Mouse (Mus musculus): Measurements from ENCODE around the gene Zc3h18. TPM values are rescaled to one million over a fixed set of nuclear protein-coding genes. Genes with fewer than 3 reads are reported as not detected.

Zc3h18 gene
- polyA plus RNA-seq, 1 experiment from 2014 or later: 20.2 TPM

GRCm38 (mm10) chr8:122338852-122339251 lies 37.6 kb upstream of the Zc3h18 start:
- peaks cover 9% of the 10 kb centered on the region for H3K36me3 ChIP-seq (ENCODE audit: insufficient read depth, low read length)
- DNase-seq (ENCODE audit: low spot score) (no peak), ATAC-seq (no peak)
- H3K9ac ChIP-seq (replicated peaks; ENCODE audit: low read depth): no peak overlapping the region
- peaks cover 8% of the 10 kb centered on the region; the same call in 1 of the 2 replicates for H3K4me1 ChIP-seq (ENCODE audit: insufficient read depth, low read depth, low read length)
- TF ChIP-seq CTCF (IDR thresholded peaks at IDR 0.05) (peak; percentile 41), EP300 (IDR thresholded peaks at IDR 0.05) (no peak)
- 69% methylated on average over 6 of the region's 6 CpGs for WGBS
- H3K9me3 ChIP-seq (ENCODE audit: low read length): no peaks in the 10 kb centered on the region
- no peak overlapping the region for H3K27ac ChIP-seq (ENCODE audit: low read length)
- H3K27me3 ChIP-seq (replicated peaks; ENCODE audit: insufficient read depth, low read length): 0 out of 2 replicates have a peak, but pooled peaks cover 6% of the 10 kb centered on the region
- no peak overlapping the region for H3K4me3 ChIP-seq (ENCODE audit: low read depth, low read length)
- H3K4me2 ChIP-seq (replicated peaks; ENCODE audit: low read depth, low read length): no peak overlapping the region

- 0 out of 2 replicates have a peak, but pooled peaks cover 6% of the 10 kb centered on the region for H3K27me3 ChIP-seq (replicated peaks; ENCODE audit: insufficient read depth, low read length)
- ATAC-seq: no peak
- H3K4me1 ChIP-seq (ENCODE audit: insufficient read depth, low read depth, low read length): peaks cover 8% of the 10 kb centered on the region; the same call in 1 of the 2 replicates
- H3K27ac ChIP-seq (ENCODE audit: low read length): no peak overlapping the region
- no peak for TF ChIP-seq EP300 (IDR thresholded peaks at IDR 0.05)
- TF ChIP-seq CTCF (IDR thresholded peaks at IDR 0.05): no peak
- H3K9me3 ChIP-seq (ENCODE audit: low read length): no peaks in the 10 kb centered on the region
- H3K36me3 ChIP-seq (ENCODE audit: insufficient read depth, low read length): no peaks in the 10 kb centered on the region
- H3K4me2 ChIP-seq (replicated peaks; ENCODE audit: low read depth, low read length): no peak overlapping the region
- H3K9ac ChIP-seq (replicated peaks; ENCODE audit: low read depth): no peak overlapping the region
- DNase-seq (ENCODE audit: low spot score): no peak
- WGBS: 84% methylated on average over 3 of the region's 3 CpGs
- no peak overlapping the region for H3K4me3 ChIP-seq (ENCODE audit: low read depth, low read length)
Measured at GRCm38 (mm10) chr8:122340761-122341160, 35.6 kb upstream of the Zc3h18 start.

- H3K4me1 ChIP-seq (ENCODE audit: insufficient read depth, low read depth, low read length): peaks cover 8% of the 10 kb centered on the region; the same call in 1 of the 2 replicates
- H3K4me3 ChIP-seq (ENCODE audit: low read depth, low read length): no peak overlapping the region
- DNase-seq (ENCODE audit: low spot score): no peak
- H3K27me3 ChIP-seq (replicated peaks; ENCODE audit: insufficient read depth, low read length): 0 out of 2 replicates have a peak, but pooled peaks cover 1% of the 10 kb centered on the region
- no peak overlapping the region for H3K27ac ChIP-seq (ENCODE audit: low read length)
- 76% methylated on average over 6 of the region's 6 CpGs for WGBS
- no peak for ATAC-seq
- TF ChIP-seq CTCF (IDR thresholded peaks at IDR 0.05) (no peak), EP300 (IDR thresholded peaks at IDR 0.05) (no peak)
- no peaks in the 10 kb centered on the region for H3K9me3 ChIP-seq (ENCODE audit: low read length)
- no peak overlapping the region for H3K9ac ChIP-seq (replicated peaks; ENCODE audit: low read depth)
- no peak overlapping the region for H3K4me2 ChIP-seq (replicated peaks; ENCODE audit: low read depth, low read length)
- no peaks in the 10 kb centered on the region for H3K36me3 ChIP-seq (ENCODE audit: insufficient read depth, low read length)
Measured at GRCm38 (mm10) chr8:122341790-122342189, 34.6 kb upstream of the Zc3h18 start.

GRCm38 (mm10) chr8:122342362-122342761 lies 34.0 kb upstream of the Zc3h18 start:
- Histone ChIP-seq H3K9ac (replicated peaks; ENCODE audit: low read depth) (no peak overlapping the region), H3K4me3 (ENCODE audit: low read depth, low read length) (no peak overlapping the region), H3K9me3 (ENCODE audit: low read length) (no peaks in the 10 kb centered on the region), H3K36me3 (ENCODE audit: insufficient read depth, low read length) (no peaks in the 10 kb centered on the region), H3K27me3 (replicated peaks; ENCODE audit: insufficient read depth, low read length) (no peaks in the 10 kb centered on the region), H3K27ac (ENCODE audit: low read length) (no peak overlapping the region), H3K4me1 (ENCODE audit: insufficient read depth, low read depth, low read length) (peaks cover 8% of the 10 kb centered on the region; the same call in 1 of the 2 replicates), H3K4me2 (replicated peaks; ENCODE audit: low read depth, low read length) (no peak overlapping the region)
- 23% methylated on average over 5 of the region's 5 CpGs for WGBS
- DNase-seq (ENCODE audit: low spot score): no peak
- TF ChIP-seq CTCF (IDR thresholded peaks at IDR 0.05) (no peak), EP300 (IDR thresholded peaks at IDR 0.05) (no peak)
- no peak for ATAC-seq

- 3% methylated on average over 9 of the region's 9 CpGs for WGBS
- Histone ChIP-seq H3K27ac (ENCODE audit: low read length) (no peak overlapping the region), H3K27me3 (replicated peaks; ENCODE audit: insufficient read depth, low read length) (no peaks in the 10 kb centered on the region), H3K4me2 (replicated peaks; ENCODE audit: low read depth, low read length) (no peak overlapping the region), H3K9me3 (ENCODE audit: low read length) (no peaks in the 10 kb centered on the region), H3K9ac (replicated peaks; ENCODE audit: low read depth) (no peak overlapping the region), H3K4me3 (ENCODE audit: low read depth, low read length) (no peak overlapping the region), H3K4me1 (ENCODE audit: insufficient read depth, low read depth, low read length) (peaks cover 8% of the 10 kb centered on the region; the same call in 1 of the 2 replicates), H3K36me3 (ENCODE audit: insufficient read depth, low read length) (no peaks in the 10 kb centered on the region)
- TF ChIP-seq EP300 (IDR thresholded peaks at IDR 0.05) (no peak), CTCF (IDR thresholded peaks at IDR 0.05) (no peak; the same call in 1 of the 2 replicates)
- ATAC-seq: peak; percentile 72
- DNase-seq (ENCODE audit: low spot score): peak; percentile 56
Measured at GRCm38 (mm10) chr8:122342806-122343209, 33.6 kb upstream of the Zc3h18 start.

GRCm38 (mm10) chr8:122343341-122343740 lies 33.1 kb upstream of the Zc3h18 start:
- Histone ChIP-seq H3K9me3 (ENCODE audit: low read length) (no peaks in the 10 kb centered on the region), H3K4me3 (ENCODE audit: low read depth, low read length) (no peak overlapping the region), H3K4me2 (replicated peaks; ENCODE audit: low read depth, low read length) (peak overlapping the region; percentile 40), H3K4me1 (ENCODE audit: insufficient read depth, low read depth, low read length) (peaks cover 8% of the 10 kb centered on the region; the same call in 1 of the 2 replicates), H3K9ac (replicated peaks; ENCODE audit: low read depth) (no peak overlapping the region), H3K27ac (ENCODE audit: low read length) (no peak overlapping the region), H3K36me3 (ENCODE audit: insufficient read depth, low read length) (no peaks in the 10 kb centered on the region), H3K27me3 (replicated peaks; ENCODE audit: insufficient read depth, low read length) (no peaks in the 10 kb centered on the region)
- DNase-seq (ENCODE audit: low spot score) (no peak), ATAC-seq (no peak)
- no peak for TF ChIP-seq EP300 (IDR thresholded peaks at IDR 0.05)
- 7% methylated on average over 11 of the region's 11 CpGs for WGBS
